Mouse (Mus musculus): ENCODE data around the gene Zscan20. TPM values are rescaled to one million over a fixed set of nuclear protein-coding genes. Genes with fewer than 3 reads are reported as not detected.
A peak's percentile ranks its signal among the peaks of the same experiment; 100 is the strongest.
"Not testable (repeated sequence)": the region's sequence is repeated elsewhere in the genome, so short reads cannot be mapped to it uniquely, and the experiment has no call there.

The Zscan20 gene
- polyA plus RNA-seq, 1 experiment: not detected

- 75% methylated on average over 15 of the region's 15 CpGs for WGBS
- H3K4me1 ChIP-seq (ENCODE audit: control insufficient read depth, insufficient read depth, low read length): no peaks in the 10 kb centered on the region
- no peak for TF ChIP-seq POLR2A (IDR thresholded peaks at IDR 0.05; ENCODE audit: insufficient read depth, low read depth, low read length)
- no peak for TF ChIP-seq CTCF (IDR thresholded peaks at IDR 0.05; ENCODE audit: insufficient read depth, low read depth, low read length)
- H3K27ac ChIP-seq (ENCODE audit: insufficient read depth, low read depth, low read length): no peak within 1 kb of the TSS
- no peak within 1 kb of the TSS; the same call in 1 of the 2 replicates for H3K4me3 ChIP-seq (ENCODE audit: insufficient read depth, low read depth, low read length)
Measured at GRCm38 (mm10) chr4:128618246-128618911, 8.5 kb upstream of the Zscan20 start, which contains the start of gene Tlr12. Gene Tlr12 (minus strand): TSS chr4:128618619.

- no peak overlapping the region for H3K27ac ChIP-seq (ENCODE audit: insufficient read depth, low read depth, low read length)
- no peaks in the 10 kb centered on the region for H3K4me1 ChIP-seq (ENCODE audit: control insufficient read depth, insufficient read depth, low read length)
- no peak for TF ChIP-seq POLR2A (IDR thresholded peaks at IDR 0.05; ENCODE audit: insufficient read depth, low read depth, low read length)
- no peak for TF ChIP-seq CTCF (IDR thresholded peaks at IDR 0.05; ENCODE audit: insufficient read depth, low read depth, low read length)
- no peak overlapping the region for H3K4me3 ChIP-seq (ENCODE audit: insufficient read depth, low read depth, low read length)
- 82% methylated on average over 17 of the region's 17 CpGs for WGBS
Measured at GRCm38 (mm10) chr4:128617363-128618120, 7.6 kb upstream of the Zscan20 start.

GRCm38 (mm10) chr4:128615761-128616160 lies 5.9 kb upstream of the Zscan20 start:
- TF ChIP-seq CTCF (IDR thresholded peaks at IDR 0.05; ENCODE audit: insufficient read depth, low read depth, low read length): no peak
- no peak for TF ChIP-seq POLR2A (IDR thresholded peaks at IDR 0.05; ENCODE audit: insufficient read depth, low read depth, low read length)
- no peak overlapping the region for H3K4me3 ChIP-seq (ENCODE audit: insufficient read depth, low read depth, low read length)
- no peaks in the 10 kb centered on the region for H3K4me1 ChIP-seq (ENCODE audit: control insufficient read depth, insufficient read depth, low read length)
- H3K27ac ChIP-seq (ENCODE audit: insufficient read depth, low read depth, low read length): no peak overlapping the region
- 90% methylated on average over 14 of the region's 14 CpGs for WGBS

GRCm38 (mm10) chr4:128613326-128613725 lies 3.4 kb upstream of the Zscan20 start:
- Histone ChIP-seq H3K4me3 (ENCODE audit: insufficient read depth, low read depth, low read length) (no peak overlapping the region), H3K4me1 (ENCODE audit: control insufficient read depth, insufficient read depth, low read length) (peaks cover 5% of the 10 kb centered on the region), H3K27ac (ENCODE audit: insufficient read depth, low read depth, low read length) (no peak overlapping the region)
- WGBS: 14% methylated on average over 8 of the region's 8 CpGs
- TF ChIP-seq CTCF (IDR thresholded peaks at IDR 0.05; ENCODE audit: insufficient read depth, low read depth, low read length) (no peak), POLR2A (IDR thresholded peaks at IDR 0.05; ENCODE audit: insufficient read depth, low read depth, low read length) (no peak)

GRCm38 (mm10) chr4:128611726-128612125 lies 1.8 kb upstream of the Zscan20 start:
- H3K4me3 ChIP-seq (ENCODE audit: insufficient read depth, low read depth, low read length); H3K27ac ChIP-seq (ENCODE audit: insufficient read depth, low read depth, low read length); H3K4me1 ChIP-seq (ENCODE audit: control insufficient read depth, insufficient read depth, low read length): not testable (repeated sequence)
- 92% methylated on average over 3 of the region's 3 CpGs for whole genome bisulfite sequencing

GRCm38 (mm10) chr4:128610706-128611105 lies 808 bp upstream of the Zscan20 start:
- Histone ChIP-seq H3K4me3 (ENCODE audit: insufficient read depth, low read depth, low read length) (no peak overlapping the region), H3K27ac (ENCODE audit: insufficient read depth, low read depth, low read length) (no peak overlapping the region), H3K4me1 (ENCODE audit: control insufficient read depth, insufficient read depth, low read length) (peaks cover 8% of the 10 kb centered on the region)
- 20% methylated on average over 10 of the region's 10 CpGs for WGBS
- TF ChIP-seq CTCF (IDR thresholded peaks at IDR 0.05; ENCODE audit: insufficient read depth, low read depth, low read length) (no peak), POLR2A (IDR thresholded peaks at IDR 0.05; ENCODE audit: insufficient read depth, low read depth, low read length) (no peak)

- peaks cover 8% of the 10 kb centered on the region for H3K4me1 ChIP-seq (ENCODE audit: control insufficient read depth, insufficient read depth, low read length)
- H3K27ac ChIP-seq (ENCODE audit: insufficient read depth, low read depth, low read length): peak overlapping the region; percentile 21; the same call in 1 of the 2 replicates
- TF ChIP-seq CTCF (IDR thresholded peaks at IDR 0.05; ENCODE audit: insufficient read depth, low read depth, low read length) (no peak), POLR2A (IDR thresholded peaks at IDR 0.05; ENCODE audit: insufficient read depth, low read depth, low read length) (no peak)
- 5% methylated on average over 27 of the region's 27 CpGs for WGBS
- peak overlapping the region; percentile 82 for H3K4me3 ChIP-seq (ENCODE audit: insufficient read depth, low read depth, low read length)
Measured at GRCm38 (mm10) chr4:128609276-128609924, 498 bp downstream of the Zscan20 start.

GRCm38 (mm10) chr4:128607661-128608060 lies 2.2 kb downstream of the Zscan20 start:
- TF ChIP-seq POLR2A (IDR thresholded peaks at IDR 0.05; ENCODE audit: insufficient read depth, low read depth, low read length) (no peak), CTCF (IDR thresholded peaks at IDR 0.05; ENCODE audit: insufficient read depth, low read depth, low read length) (no peak)
- Histone ChIP-seq H3K4me3 (ENCODE audit: insufficient read depth, low read depth, low read length) (no peak overlapping the region), H3K4me1 (ENCODE audit: control insufficient read depth, insufficient read depth, low read length) (peaks cover 8% of the 10 kb centered on the region), H3K27ac (ENCODE audit: insufficient read depth, low read depth, low read length) (no peak overlapping the region)
- 54% methylated on average over 11 of the region's 11 CpGs for WGBS

GRCm38 (mm10) chr4:128606586-128606985 lies 3.3 kb downstream of the Zscan20 start:
- TF ChIP-seq POLR2A (IDR thresholded peaks at IDR 0.05; ENCODE audit: insufficient read depth, low read depth, low read length) (no peak), CTCF (IDR thresholded peaks at IDR 0.05; ENCODE audit: insufficient read depth, low read depth, low read length) (no peak)
- H3K27ac ChIP-seq (ENCODE audit: insufficient read depth, low read depth, low read length): no peak overlapping the region
- 93% methylated on average over 7 of the region's 7 CpGs for WGBS

More at GRCm38 (mm10) chr4:128606586-128606985, 3.3 kb downstream of the Zscan20 start:
- Histone ChIP-seq H3K4me1 (ENCODE audit: control insufficient read depth, insufficient read depth, low read length) (peaks cover 8% of the 10 kb centered on the region), H3K4me3 (ENCODE audit: insufficient read depth, low read depth, low read length) (no peak overlapping the region)

All from olfactory bulb, adult 2 months (tissue).